Mouse (Mus musculus) G1E (cell line): Measurements from ENCODE around the gene Sorcs2.

Experiments
- CTCF ChIP-seq: IDR thresholded peaks from 2 replicates; pipeline ENCODE4 v1.5.1; 2012; ENCODE audit warnings: low read depth, low read length, inconsistent platforms, mixed read lengths
- GATA1 ChIP-seq: IDR thresholded peaks from 2 replicates; pipeline ENCODE4 v1.6.1; 2012; ENCODE audit warnings: borderline replicate concordance, low read length, inconsistent platforms, mixed read lengths
- GATA2 ChIP-seq: IDR thresholded peaks from 2 replicates; pipeline ENCODE4 v1.6.1; 2012; ENCODE audit warnings: low read depth, low read length, inconsistent platforms, borderline replicate concordance
- POLR2AphosphoS5 ChIP-seq: IDR thresholded peaks from 2 replicates; pipeline ENCODE4 v1.6.1; 2012; ENCODE audit warnings: low read depth, low read length, inconsistent platforms; ENCODE audit not compliant: insufficient replicate concordance
- TAL1 ChIP-seq: conservative IDR thresholded peaks from 2 replicates; pipeline ENCODE4 v1.6.1; 2012; ENCODE audit warnings: low read depth, low read length, inconsistent platforms, mixed read lengths

DNA sequence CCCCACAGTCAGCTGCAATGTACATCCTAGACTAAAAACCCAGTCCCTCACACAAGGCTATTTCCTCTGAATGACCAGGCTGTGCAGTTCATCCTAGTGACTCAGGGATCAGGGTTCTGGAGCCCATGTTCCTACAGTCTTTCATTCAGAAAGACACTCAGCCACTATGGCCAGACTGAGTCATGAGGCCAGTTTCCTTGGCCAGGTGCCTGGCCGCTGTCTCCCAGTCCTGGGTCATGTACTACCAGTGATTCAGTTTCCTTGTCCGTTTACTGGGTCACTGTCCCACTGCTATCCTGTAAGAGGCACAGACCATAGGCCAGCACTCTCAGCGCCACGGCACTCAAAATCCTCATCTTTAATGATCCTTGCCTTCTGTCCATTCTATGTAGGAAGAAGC, 209.6 kb downstream of the Sorcs2 start:
- TF ChIP-seq GATA1 (no peak), CTCF (no peak), POLR2AphosphoS5 (no peak), TAL1 (no peak), GATA2 (no peak)
